Mouse (Mus musculus): Measurements from ENCODE around the gene Vill. TPM values are rescaled to one million over a fixed set of nuclear protein-coding genes. Genes with fewer than 3 reads are reported as not detected.

Gene Vill
- polyA plus RNA-seq, 1 experiment = 4.3 TPM

- peaks cover 17% of the 10 kb centered on the region for H3K4me1 ChIP-seq (ENCODE audit: control insufficient read depth, insufficient read depth, insufficient read length, low read length)
- peaks cover 7% of the 10 kb centered on the region for H3K27me3 ChIP-seq (ENCODE audit: control insufficient read depth, insufficient read depth, low read length)
- no peak for TF ChIP-seq POLR2A (IDR thresholded peaks at IDR 0.05; ENCODE audit: low read depth, low read length)
- TF ChIP-seq CTCF (IDR thresholded peaks at IDR 0.05; ENCODE audit: extremely low read depth, insufficient read length, insufficient replicate concordance, low read depth, low read length) = no peak
- H3K36me3 ChIP-seq (ENCODE audit: control insufficient read depth, insufficient read depth, low read length) = no peaks in the 10 kb centered on the region
- no peak overlapping the region for H3K27ac ChIP-seq (ENCODE audit: insufficient read depth, low read depth, low read length)
- no peak overlapping the region for H3K4me3 ChIP-seq (ENCODE audit: low read depth, low read length)
- 77% methylated on average over 2 of the region's 2 CpGs for WGBS
Measured at GRCm38 (mm10) chr9:119051158-119051557, 1.4 kb upstream of the Vill start.

GRCm38 (mm10) chr9:119053964-119054576 is 1.5 kb downstream of the Vill start:
- no peak for TF ChIP-seq CTCF (IDR thresholded peaks at IDR 0.05; ENCODE audit: extremely low read depth, insufficient read length, insufficient replicate concordance, low read depth, low read length)
- no peak for TF ChIP-seq POLR2A (IDR thresholded peaks at IDR 0.05; ENCODE audit: low read depth, low read length)
- Histone ChIP-seq H3K36me3 (ENCODE audit: control insufficient read depth, insufficient read depth, low read length) (no peaks in the 10 kb centered on the region), H3K4me3 (ENCODE audit: low read depth, low read length) (no peak overlapping the region), H3K27ac (ENCODE audit: insufficient read depth, low read depth, low read length) (no peak overlapping the region), H3K27me3 (ENCODE audit: control insufficient read depth, insufficient read depth, low read length) (peaks cover 7% of the 10 kb centered on the region), H3K4me1 (ENCODE audit: control insufficient read depth, insufficient read depth, insufficient read length, low read length) (peaks cover 13% of the 10 kb centered on the region)
- WGBS = 53% methylated on average over 9 of the region's 9 CpGs

- no peak overlapping the region for H3K4me3 ChIP-seq (ENCODE audit: low read depth, low read length)
- no peaks in the 10 kb centered on the region for H3K36me3 ChIP-seq (ENCODE audit: control insufficient read depth, insufficient read depth, low read length)
- H3K4me1 ChIP-seq (ENCODE audit: control insufficient read depth, insufficient read depth, insufficient read length, low read length) = peaks cover 13% of the 10 kb centered on the region
- peaks cover 7% of the 10 kb centered on the region for H3K27me3 ChIP-seq (ENCODE audit: control insufficient read depth, insufficient read depth, low read length)
- H3K27ac ChIP-seq (ENCODE audit: insufficient read depth, low read depth, low read length) = no peak overlapping the region
- TF ChIP-seq POLR2A (IDR thresholded peaks at IDR 0.05; ENCODE audit: low read depth, low read length) = no peak
- no peak for TF ChIP-seq CTCF (IDR thresholded peaks at IDR 0.05; ENCODE audit: extremely low read depth, insufficient read length, insufficient replicate concordance, low read depth, low read length)
- 71% methylated on average over 4 of the region's 4 CpGs for WGBS
Measured at GRCm38 (mm10) chr9:119055336-119055735, 2.8 kb downstream of the Vill start.

GRCm38 (mm10) chr9:119058245-119058644 is 5.7 kb downstream of the Vill start:
- TF ChIP-seq POLR2A (IDR thresholded peaks at IDR 0.05; ENCODE audit: low read depth, low read length) = no peak
- WGBS = 85% methylated on average over 7 of the region's 7 CpGs
- no peak overlapping the region for H3K4me3 ChIP-seq (ENCODE audit: low read depth, low read length)
- H3K27ac ChIP-seq (ENCODE audit: insufficient read depth, low read depth, low read length) = no peak overlapping the region
- H3K27me3 ChIP-seq (ENCODE audit: control insufficient read depth, insufficient read depth, low read length) = peaks cover 4% of the 10 kb centered on the region; the same call in 1 of the 2 replicates
- H3K4me1 ChIP-seq (ENCODE audit: control insufficient read depth, insufficient read depth, insufficient read length, low read length) = peaks cover 7% of the 10 kb centered on the region
- no peaks in the 10 kb centered on the region for H3K36me3 ChIP-seq (ENCODE audit: control insufficient read depth, insufficient read depth, low read length)

- no peaks in the 10 kb centered on the region for H3K36me3 ChIP-seq (ENCODE audit: control insufficient read depth, insufficient read depth, low read length)
- no peak overlapping the region for H3K4me3 ChIP-seq (ENCODE audit: low read depth, low read length)
- no peak overlapping the region for H3K27ac ChIP-seq (ENCODE audit: insufficient read depth, low read depth, low read length)
- H3K4me1 ChIP-seq (ENCODE audit: control insufficient read depth, insufficient read depth, insufficient read length, low read length) = no peaks in the 10 kb centered on the region; the same call in 1 of the 2 replicates
- H3K27me3 ChIP-seq (ENCODE audit: control insufficient read depth, insufficient read depth, low read length) = no peaks in the 10 kb centered on the region
- WGBS = 87% methylated on average over 10 of the region's 10 CpGs
- TF ChIP-seq CTCF (IDR thresholded peaks at IDR 0.05; ENCODE audit: extremely low read depth, insufficient read length, insufficient replicate concordance, low read depth, low read length) = no peak
Measured at GRCm38 (mm10) chr9:119060701-119061100, 8.1 kb downstream of the Vill start.

GRCm38 (mm10) chr9:119063036-119063644 is 10.6 kb downstream of the Vill start:
- Histone ChIP-seq H3K4me3 (ENCODE audit: low read depth, low read length) (peak overlapping the region; percentile 10; the same call in 1 of the 2 replicates), H3K27ac (ENCODE audit: insufficient read depth, low read depth, low read length) (no peak overlapping the region), H3K4me1 (ENCODE audit: control insufficient read depth, insufficient read depth, insufficient read length, low read length) (peaks cover 5% of the 10 kb centered on the region), H3K27me3 (ENCODE audit: control insufficient read depth, insufficient read depth, low read length) (no peaks in the 10 kb centered on the region), H3K36me3 (ENCODE audit: control insufficient read depth, insufficient read depth, low read length) (no peaks in the 10 kb centered on the region)
- 44% methylated on average over 19 of the region's 19 CpGs for WGBS
- TF ChIP-seq POLR2A (IDR thresholded peaks at IDR 0.05; ENCODE audit: low read depth, low read length) (no peak), CTCF (IDR thresholded peaks at IDR 0.05; ENCODE audit: extremely low read depth, insufficient read length, insufficient replicate concordance, low read depth, low read length) (no peak)

GRCm38 (mm10) chr9:119064296-119064695 is 11.7 kb downstream of the Vill start:
- Histone ChIP-seq H3K27me3 (ENCODE audit: control insufficient read depth, insufficient read depth, low read length) (no peaks in the 10 kb centered on the region), H3K27ac (ENCODE audit: insufficient read depth, low read depth, low read length) (no peak overlapping the region), H3K4me3 (ENCODE audit: low read depth, low read length) (no peak overlapping the region), H3K36me3 (ENCODE audit: control insufficient read depth, insufficient read depth, low read length) (no peaks in the 10 kb centered on the region), H3K4me1 (ENCODE audit: control insufficient read depth, insufficient read depth, insufficient read length, low read length) (peaks cover 8% of the 10 kb centered on the region)
- TF ChIP-seq POLR2A (IDR thresholded peaks at IDR 0.05; ENCODE audit: low read depth, low read length) (no peak), CTCF (IDR thresholded peaks at IDR 0.05; ENCODE audit: extremely low read depth, insufficient read length, insufficient replicate concordance, low read depth, low read length) (no peak)
- 69% methylated on average over 4 of the region's 4 CpGs for WGBS

All from small intestine, adult 2 months (tissue).